Mouse (Mus musculus) ovary, postnatal 14 days (tissue): ENCODE measurements at regions not wholly inside any gene's neighbourhood (a gene's known extent, or its start where the extent isn't known, plus 50 kb on each side); places are given as distances from the start of the nearest gene placed in this dataset.
A peak's percentile ranks its signal among the peaks of the same experiment; 100 is the strongest.
"Not testable (repeated sequence)": the region's sequence is repeated elsewhere in the genome, so short reads cannot be mapped to it uniquely, and the experiment has no call there.

ENCODE experiments used
- DNase-seq: peaks from one replicate; pipeline ENCODE4 v3.0.0; 2022; ENCODE audit warnings: low spot score

GRCm38 (mm10) chr16:25478300-25478699 is 191.7 kb downstream of the Tprg start:
- DNase-seq = no peak

GRCm38 (mm10) chr16:25483831-25484254 is 197.2 kb downstream of the Tprg start:
- DNase-seq = peak; percentile 22

GRCm38 (mm10) chr16:25485007-25485406 is 198.4 kb downstream of the Tprg start:
- DNase-seq = no peak

GRCm38 (mm10) chr16:25486477-25487094 is 197.0 kb upstream of the Trp63 start:
- no peak for DNase-seq

- DNase-seq = no peak
These were observed 192.7 kb upstream of the Trp63 start for GRCm38 (mm10) chr16:25490847-25491246.

GRCm38 (mm10) chr16:25494153-25494552 is 189.4 kb upstream of the Trp63 start:
- DNase-seq = no peak

GRCm38 (mm10) chr16:25495586-25496196 is 187.9 kb upstream of the Trp63 start:
- no peak for DNase-seq

GRCm38 (mm10) chr16:25504829-25505228 is 178.7 kb upstream of the Trp63 start:
- DNase-seq = no peak

GRCm38 (mm10) chr16:25517114-25517868 is 166.3 kb upstream of the Trp63 start:
- DNase-seq = no peak

GRCm38 (mm10) chr16:25523141-25523540 is 160.4 kb upstream of the Trp63 start:
- DNase-seq = not testable (repeated sequence)

GRCm38 (mm10) chr16:25523621-25524020 is 159.9 kb upstream of the Trp63 start:
- DNase-seq = no peak

- DNase-seq = no peak
These were observed 155.7 kb upstream of the Trp63 start for GRCm38 (mm10) chr16:25527850-25528249.

GRCm38 (mm10) chr16:25528313-25528712 is 155.2 kb upstream of the Trp63 start:
- no peak for DNase-seq

- DNase-seq = no peak
These were observed 153.9 kb upstream of the Trp63 start for GRCm38 (mm10) chr16:25529681-25530080.

GRCm38 (mm10) chr16:25531761-25532336 is 151.7 kb upstream of the Trp63 start:
- DNase-seq = no peak

GRCm38 (mm10) chr16:25532519-25533205 is 150.9 kb upstream of the Trp63 start:
- DNase-seq = no peak

GRCm38 (mm10) chr16:25533206-25533580 is 150.4 kb upstream of the Trp63 start:
- peak; percentile 15 for DNase-seq

GRCm38 (mm10) chr16:25536550-25536949 is 147.0 kb upstream of the Trp63 start:
- no peak for DNase-seq

- no peak for DNase-seq
These were observed 133.9 kb upstream of the Trp63 start for GRCm38 (mm10) chr16:25549542-25550110.

- DNase-seq = no peak
These were observed 126.4 kb upstream of the Trp63 start for GRCm38 (mm10) chr16:25557181-25557580.

- DNase-seq = no peak
These were observed 103.3 kb upstream of the Trp63 start for GRCm38 (mm10) chr16:25580216-25580615.
